8 mouse cellular contexts compared by ENCODE assay signal in the genomic region with DNA sequence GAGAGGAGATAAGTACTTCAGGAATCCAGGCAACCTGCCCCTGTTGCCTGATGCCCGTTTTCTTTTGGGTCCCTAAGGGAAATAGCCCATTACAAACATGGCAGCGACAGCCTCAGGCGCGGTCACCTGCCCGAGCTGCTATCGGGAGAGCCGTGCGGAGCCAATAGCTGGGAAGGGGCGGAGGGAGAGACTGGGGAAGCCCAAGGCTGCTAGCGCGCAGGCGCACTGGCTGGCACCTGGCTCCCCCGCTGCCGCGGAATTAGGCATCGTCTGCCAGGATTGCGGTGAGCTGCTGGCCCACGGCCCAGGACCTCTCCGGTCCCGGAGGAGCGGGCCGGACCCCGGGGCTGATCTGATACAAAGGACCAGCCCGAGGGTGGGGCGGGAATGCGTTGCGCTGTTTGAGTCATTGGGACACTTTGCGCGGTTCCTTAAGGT. TPM values are rescaled to one million over a fixed set of nuclear protein-coding genes. Genes with fewer than 3 reads are reported as not detected.
DNase-seq lines count a peak whose midpoint lies in the region; ATAC-seq and TF ChIP-seq lines count a peak whose summit lies in the region.

No protein-coding gene starts in this region.

- peak; percentile 78 for TF ChIP-seq POLR2A in cortical plate, adult 2 months (IDR thresholded peaks at IDR 0.05; ENCODE audit: extremely low read depth, insufficient read depth, low read length)

- no peaks in the 10 kb centered on the region for H3K36me3 ChIP-seq in megakaryocyte, embryonic 14.5 days (replicated peaks; ENCODE audit: low read length)

- peak; percentile 46 to 78 for DNase-seq in gastrocnemius, adult 8-10 months (ENCODE audit: low spot score in 2 of 2)
- peak; percentile 92 for DNase-seq in induced T-regulatory cell, adult 2 months (ENCODE audit: low read depth)
- peak; percentile 82 to 90 for DNase-seq in left cerebral cortex, adult 9 months (ENCODE audit: low spot score in 2 of 2)
- DNase-seq in right cerebral cortex, postnatal 10 days (ENCODE audit: low spot score in 2 of 2), result peak; percentile 95
- DNase-seq in urinary bladder, postnatal 14 days (ENCODE audit: low spot score), result peak; percentile 89

- H3K9me3 ChIP-seq in megakaryocyte, embryonic 14.5 days, result peaks cover 26% of the 10 kb centered on the region

- peak; percentile 83 for ATAC-seq in activated CD4-positive, CD25-positive, alpha-beta regulatory T cell, adult 4 months

- no peaks in the 10 kb centered on the region for H3K4me1 ChIP-seq in cortical plate, adult 2 months (ENCODE audit: control insufficient read depth, insufficient read depth, low read length)
- peaks cover 31% of the 10 kb centered on the region for H3K4me1 ChIP-seq in megakaryocyte, embryonic 14.5 days

- peak overlapping the region; percentile 61; the same call in 1 of the 2 replicates for H3K27ac ChIP-seq in cortical plate, adult 2 months (ENCODE audit: insufficient read depth, low read length)

- H3K4me3 ChIP-seq in cortical plate, adult 2 months (ENCODE audit: insufficient read depth, low read length), result peak overlapping the region; percentile 67
- peak overlapping the region; percentile 90 for H3K4me3 ChIP-seq in megakaryocyte, embryonic 14.5 days (replicated peaks)

- peaks cover 83% of the 10 kb centered on the region for H3K27me3 ChIP-seq in megakaryocyte, embryonic 14.5 days (replicated peaks)

- TF ChIP-seq CTCF in cortical plate, adult 2 months (IDR thresholded peaks at IDR 0.05; ENCODE audit: extremely low read depth, insufficient read depth, low read length), result no peak

RNA-seq across cellular contexts. Expression of a gene that starts 6.6 kb away (rescaled TPM):
- polyA plus RNA-seq in activated CD4-positive, CD25-positive, alpha-beta regulatory T cell, adult 4 months (2017; shearing (Covaris generic)), result not detected
- polyA plus RNA-seq in cortical plate, adult 2 months (2012; rRNA removed), result 1.7 and 2.4 TPM in 2 replicates
- under 1 TPM in 3 of 4 experiments, not detected in 1; 0.27 to 0.35 (median 0.29) TPM for total RNA-seq in gastrocnemius, adult 8-10 months (2022)
- polyA plus RNA-seq in megakaryocyte, embryonic 14.5 days (2012; ENCODE audit: insufficient read depth, low replicate concordance), result 0.32 TPM in 1 of 2 replicates, not detected in the other

RNA-seq across cellular contexts. Expression of a gene that starts 15.8 kb away (rescaled TPM):
- 1 to 10 TPM; 3.9 to 7.1 TPM for polyA plus RNA-seq in activated CD4-positive, CD25-positive, alpha-beta regulatory T cell, adult 4 months (2017; shearing (Covaris generic))
- polyA plus RNA-seq in cortical plate, adult 2 months (2012; rRNA removed), result 35.9 and 40.5 TPM in 2 replicates
- 1 to 10 TPM; 1.1 to 2.2 (median 1.9) TPM for total RNA-seq in gastrocnemius, adult 8-10 months (2022)
- polyA plus RNA-seq in megakaryocyte, embryonic 14.5 days (2012; ENCODE audit: insufficient read depth, low replicate concordance), result 8.8 and 9.9 TPM in 2 replicates

RNA-seq across cellular contexts. Expression of a gene that starts 18.2 kb away (rescaled TPM):
- polyA plus RNA-seq in activated CD4-positive, CD25-positive, alpha-beta regulatory T cell, adult 4 months (2017; shearing (Covaris generic)), result 10 to 100 TPM; 40.7 to 52.4 TPM
- 233 and 235 TPM in 2 replicates for polyA plus RNA-seq in cortical plate, adult 2 months (2012; rRNA removed)
- total RNA-seq in gastrocnemius, adult 8-10 months (2022), result 10 to 100 TPM; 57.5 to 66.3 (median 64.3) TPM
- polyA plus RNA-seq in megakaryocyte, embryonic 14.5 days (2012; ENCODE audit: insufficient read depth, low replicate concordance), result 39.1 and 126 TPM in 2 replicates

RNA-seq across cellular contexts. Expression of a gene that starts 28.7 kb away (rescaled TPM):
- polyA plus RNA-seq in activated CD4-positive, CD25-positive, alpha-beta regulatory T cell, adult 4 months (2017; shearing (Covaris generic)), result 1 to 10 TPM; 5.6 to 6.9 TPM
- 42.8 and 42.9 TPM in 2 replicates for polyA plus RNA-seq in cortical plate, adult 2 months (2012; rRNA removed)
- 1 to 10 TPM; 2.0 to 3.9 (median 3.0) TPM for total RNA-seq in gastrocnemius, adult 8-10 months (2022)
- 17.4 and 18.6 TPM in 2 replicates for polyA plus RNA-seq in megakaryocyte, embryonic 14.5 days (2012; ENCODE audit: insufficient read depth, low replicate concordance)

RNA-seq across cellular contexts. Expression of a gene that starts 29.8 kb away (rescaled TPM):
- 1 to 10 TPM; 3.4 to 4.5 TPM for polyA plus RNA-seq in activated CD4-positive, CD25-positive, alpha-beta regulatory T cell, adult 4 months (2017; shearing (Covaris generic))
- 617 and 701 TPM in 2 replicates for polyA plus RNA-seq in cortical plate, adult 2 months (2012; rRNA removed)
- total RNA-seq in gastrocnemius, adult 8-10 months (2022), result under 1 TPM in 2 of 4 experiments, not detected in 2; 0.15 to 0.19 TPM
- 0.19 TPM in 1 of 2 replicates, not detected in the other for polyA plus RNA-seq in megakaryocyte, embryonic 14.5 days (2012; ENCODE audit: insufficient read depth, low replicate concordance)

Comparison
In these comparisons a context has a peak if more than half of its experiments do, and no peak if none do; other contexts are left out.
1. Peak in every context shown above with its lines: DNase-seq, ATAC-seq, H3K4me3 ChIP-seq and H3K27ac ChIP-seq.